Mouse (Mus musculus): ENCODE measurements around the gene Prkab2. TPM values are rescaled to one million over a fixed set of nuclear protein-coding genes. Genes with fewer than 3 reads are reported as not detected.
A peak's percentile ranks its signal among the peaks of the same experiment; 100 is the strongest.

Gene Prkab2
- polyA plus RNA-seq (2014; fragmentation: Nextera tagmentation; extraction: Ambion mirVana): 8.6 and 8.7 TPM in 2 replicates

DNA sequence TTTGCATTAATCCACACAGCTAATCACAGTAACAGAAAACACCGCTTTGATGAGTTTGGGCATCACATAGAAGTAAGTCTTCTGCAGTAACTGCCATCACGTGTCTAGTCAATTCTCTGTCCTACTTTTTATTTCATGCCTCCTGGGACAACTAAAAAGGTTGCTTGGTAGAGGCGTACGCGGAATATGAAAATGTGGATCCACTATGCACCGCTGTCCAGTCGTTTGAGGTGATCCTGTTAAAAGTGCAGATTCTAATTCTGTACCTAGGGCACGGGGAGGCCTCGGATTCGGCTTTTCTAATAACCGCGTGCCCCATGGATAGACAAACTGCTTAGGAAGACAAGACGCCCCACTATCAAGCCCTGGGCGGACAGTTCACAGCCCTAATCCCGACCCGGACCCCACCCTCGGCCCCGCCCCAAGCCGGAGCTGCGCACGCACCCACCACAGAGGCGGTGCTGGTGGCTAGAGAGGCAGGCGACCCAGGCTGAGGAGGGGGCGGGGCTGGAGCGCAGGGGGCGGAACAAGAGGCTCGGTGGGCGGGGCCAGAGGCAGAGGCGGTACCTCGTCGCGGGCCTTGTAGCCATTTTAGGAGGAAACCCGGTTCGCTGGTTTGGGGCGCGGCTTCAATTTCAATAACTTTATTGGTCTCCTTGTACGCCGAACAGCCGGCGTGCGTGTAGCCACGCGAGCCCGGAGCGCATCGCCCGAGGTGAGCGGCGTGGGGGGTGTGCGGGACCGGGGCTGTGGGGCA, at the start of gene Prkab2:
TSS of gene Prkab2 (plus strand) at position 539 of the 757 bp plus-strand sequence.
- ATAC-seq (ENCODE audit: insufficient number of reproducible peaks, insufficient read depth, low FRiP score, low read depth): peak; percentile 93
- Histone ChIP-seq H3K4me2 (replicated peaks; ENCODE audit: low read depth, low read length) (peak within 1 kb of the TSS; percentile 91), H3K9me3 (ENCODE audit: control insufficient read depth, low read depth, low read length) (no peaks in the 10 kb centered on the region), H3K9ac (replicated peaks; ENCODE audit: low read depth, low read length) (peak within 1 kb of the TSS; percentile 64), H3K27ac (ENCODE audit: low read length) (0 out of 2 replicates have a peak within 1 kb of the TSS, but pooled peaks have one; percentile 33), H3K4me3 (ENCODE audit: low read depth, low read length) (peak within 1 kb of the TSS; percentile 86), H3K4me1 (ENCODE audit: control insufficient read depth, insufficient read depth, low read length) (peaks cover 15% of the 10 kb centered on the region; the same call in 1 of the 2 replicates), H3K36me3 (ENCODE audit: control insufficient read depth, insufficient read depth, low read length) (no peaks in the 10 kb centered on the region), H3K27me3 (ENCODE audit: control insufficient read depth, insufficient read depth, low read length) (no peaks in the 10 kb centered on the region)
- whole genome bisulfite sequencing: 2% methylated on average over 50 of the region's 51 CpGs

DNA sequence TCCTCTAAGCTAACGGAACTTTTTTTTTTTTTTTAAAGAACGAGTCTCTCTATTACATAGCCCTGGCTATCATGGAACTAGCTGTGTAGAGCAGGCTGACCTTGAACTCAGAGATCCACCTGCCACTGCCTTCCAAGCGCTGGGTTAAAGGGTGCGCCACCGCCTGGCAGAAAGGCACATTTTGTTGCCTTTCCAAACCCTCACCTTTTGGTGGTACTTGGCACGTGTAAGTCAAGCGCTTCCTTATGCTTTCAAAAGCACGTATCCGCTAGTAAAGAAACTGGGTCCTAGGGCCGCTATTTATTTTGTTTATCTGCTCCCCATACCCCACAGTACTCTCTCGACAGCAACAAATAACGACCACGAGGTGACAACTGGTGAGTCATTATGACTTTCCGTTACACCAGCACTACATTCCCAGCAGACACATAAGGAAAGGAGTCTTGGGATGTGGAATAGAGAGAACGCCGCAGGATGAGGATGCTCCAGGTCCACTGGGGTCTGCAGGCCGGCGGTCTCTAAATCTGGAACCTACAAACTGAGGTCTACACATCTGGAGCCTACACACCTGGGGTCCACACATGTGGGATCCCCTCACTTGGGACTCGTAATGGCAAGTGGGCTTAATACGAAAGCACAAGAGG, 48.7 kb upstream of the Prkab2 start:
- Histone ChIP-seq H3K27ac (ENCODE audit: low read length) (peak overlapping the region; percentile 85; the same call in 1 of the 2 replicates), H3K36me3 (ENCODE audit: control insufficient read depth, insufficient read depth, low read length) (no peaks in the 10 kb centered on the region), H3K4me3 (ENCODE audit: low read depth, low read length) (peak overlapping the region; percentile 64), H3K9ac (replicated peaks; ENCODE audit: low read depth, low read length) (peak overlapping the region; percentile 66; the same call in 1 of the 2 replicates), H3K27me3 (ENCODE audit: control insufficient read depth, insufficient read depth, low read length) (no peaks in the 10 kb centered on the region), H3K4me1 (ENCODE audit: control insufficient read depth, insufficient read depth, low read length) (no peaks in the 10 kb centered on the region), H3K4me2 (replicated peaks; ENCODE audit: low read depth, low read length) (peak overlapping the region; percentile 63), H3K9me3 (ENCODE audit: control insufficient read depth, low read depth, low read length) (no peaks in the 10 kb centered on the region)
- ATAC-seq (ENCODE audit: insufficient number of reproducible peaks, insufficient read depth, low FRiP score, low read depth): peak; percentile 30; the same call in 1 of the 2 replicates
- WGBS: 4% methylated on average over 20 of the region's 20 CpGs

GRCm38 (mm10) chr3:97609845-97610410, 48.1 kb upstream of the Prkab2 start, which contains the start of gene Chd1l:
TSS of gene Chd1l (minus strand) at chr3:97610203.
- peak within 1 kb of the TSS; percentile 66 for H3K9ac ChIP-seq (replicated peaks; ENCODE audit: low read depth, low read length)
- WGBS: under 1% methylated on average over 47 of the region's 56 CpGs
- no peaks in the 10 kb centered on the region for H3K36me3 ChIP-seq (ENCODE audit: control insufficient read depth, insufficient read depth, low read length)
- H3K4me2 ChIP-seq (replicated peaks; ENCODE audit: low read depth, low read length): peak within 1 kb of the TSS; percentile 63
- H3K27me3 ChIP-seq (ENCODE audit: control insufficient read depth, insufficient read depth, low read length): no peaks in the 10 kb centered on the region
- peak; percentile 91 for ATAC-seq (ENCODE audit: insufficient number of reproducible peaks, insufficient read depth, low FRiP score, low read depth)
- H3K27ac ChIP-seq (ENCODE audit: low read length): peak within 1 kb of the TSS; percentile 85; the same call in 1 of the 2 replicates
- peak within 1 kb of the TSS; percentile 64 for H3K4me3 ChIP-seq (ENCODE audit: low read depth, low read length)
- no peaks in the 10 kb centered on the region for H3K4me1 ChIP-seq (ENCODE audit: control insufficient read depth, insufficient read depth, low read length)
- no peaks in the 10 kb centered on the region for H3K9me3 ChIP-seq (ENCODE audit: control insufficient read depth, low read depth, low read length)

- ATAC-seq (ENCODE audit: insufficient number of reproducible peaks, insufficient read depth, low FRiP score, low read depth): no peak
- H3K4me2 ChIP-seq (replicated peaks; ENCODE audit: low read depth, low read length): no peak overlapping the region
- no peaks in the 10 kb centered on the region for H3K27me3 ChIP-seq (ENCODE audit: control insufficient read depth, insufficient read depth, low read length)
- H3K9ac ChIP-seq (replicated peaks; ENCODE audit: low read depth, low read length): no peak overlapping the region
- H3K36me3 ChIP-seq (ENCODE audit: control insufficient read depth, insufficient read depth, low read length): no peaks in the 10 kb centered on the region
- H3K4me3 ChIP-seq (ENCODE audit: low read depth, low read length): no peak overlapping the region
- no peaks in the 10 kb centered on the region for H3K4me1 ChIP-seq (ENCODE audit: control insufficient read depth, insufficient read depth, low read length)
- WGBS: 78% methylated on average over 6 of the region's 6 CpGs
- H3K9me3 ChIP-seq (ENCODE audit: control insufficient read depth, low read depth, low read length): no peaks in the 10 kb centered on the region
- H3K27ac ChIP-seq (ENCODE audit: low read length): no peak overlapping the region
Measured at GRCm38 (mm10) chr3:97611021-97611420, 47.0 kb upstream of the Prkab2 start.

DNA sequence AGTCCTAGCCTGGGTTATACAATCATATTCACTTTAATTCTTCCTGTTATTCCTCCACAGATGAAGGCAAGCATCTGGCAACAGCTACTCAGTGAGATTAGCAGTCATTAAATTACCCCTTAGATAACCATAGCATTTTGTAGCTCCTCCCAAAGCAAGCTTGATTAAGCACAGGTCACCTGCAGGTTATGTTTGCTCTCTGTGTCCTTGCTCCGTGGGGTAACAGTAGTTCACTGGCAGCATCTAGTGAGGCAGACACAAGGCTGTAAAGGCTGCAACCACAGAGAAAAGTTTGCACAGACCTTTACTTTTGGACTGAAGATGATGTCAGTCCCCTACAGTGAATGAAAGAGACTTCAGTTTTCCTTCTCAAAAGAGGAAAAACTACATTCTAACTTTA, 42.8 kb upstream of the Prkab2 start:
- Histone ChIP-seq H3K4me1 (ENCODE audit: control insufficient read depth, insufficient read depth, low read length) (no peaks in the 10 kb centered on the region), H3K27me3 (ENCODE audit: control insufficient read depth, insufficient read depth, low read length) (no peaks in the 10 kb centered on the region), H3K4me2 (replicated peaks; ENCODE audit: low read depth, low read length) (no peak overlapping the region), H3K9me3 (ENCODE audit: control insufficient read depth, low read depth, low read length) (no peaks in the 10 kb centered on the region), H3K9ac (replicated peaks; ENCODE audit: low read depth, low read length) (no peak overlapping the region), H3K27ac (ENCODE audit: low read length) (no peak overlapping the region), H3K4me3 (ENCODE audit: low read depth, low read length) (no peak overlapping the region), H3K36me3 (ENCODE audit: control insufficient read depth, insufficient read depth, low read length) (no peaks in the 10 kb centered on the region)
- 32% methylated on average over 1 of the region's 1 CpGs for WGBS
- no peak for ATAC-seq (ENCODE audit: insufficient number of reproducible peaks, insufficient read depth, low FRiP score, low read depth)

- H3K27me3 ChIP-seq (ENCODE audit: control insufficient read depth, insufficient read depth, low read length): no peaks in the 10 kb centered on the region
- no peak overlapping the region for H3K27ac ChIP-seq (ENCODE audit: low read length)
- no peak for ATAC-seq (ENCODE audit: insufficient number of reproducible peaks, insufficient read depth, low FRiP score, low read depth)
- H3K9me3 ChIP-seq (ENCODE audit: control insufficient read depth, low read depth, low read length): no peaks in the 10 kb centered on the region
- no peak overlapping the region for H3K4me2 ChIP-seq (replicated peaks; ENCODE audit: low read depth, low read length)
- no peak overlapping the region for H3K9ac ChIP-seq (replicated peaks; ENCODE audit: low read depth, low read length)
- H3K4me1 ChIP-seq (ENCODE audit: control insufficient read depth, insufficient read depth, low read length): no peaks in the 10 kb centered on the region
- 91% methylated on average over 4 of the region's 4 CpGs for WGBS
- no peak overlapping the region for H3K4me3 ChIP-seq (ENCODE audit: low read depth, low read length)
- no peaks in the 10 kb centered on the region for H3K36me3 ChIP-seq (ENCODE audit: control insufficient read depth, insufficient read depth, low read length)
Measured at GRCm38 (mm10) chr3:97615933-97616332, 42.1 kb upstream of the Prkab2 start.

GRCm38 (mm10) chr3:97617091-97617825, 40.7 kb upstream of the Prkab2 start:
- H3K9ac ChIP-seq (replicated peaks; ENCODE audit: low read depth, low read length): no peak overlapping the region
- no peak overlapping the region for H3K27ac ChIP-seq (ENCODE audit: low read length)
- no peaks in the 10 kb centered on the region for H3K36me3 ChIP-seq (ENCODE audit: control insufficient read depth, insufficient read depth, low read length)
- H3K9me3 ChIP-seq (ENCODE audit: control insufficient read depth, low read depth, low read length): no peaks in the 10 kb centered on the region
- H3K27me3 ChIP-seq (ENCODE audit: control insufficient read depth, insufficient read depth, low read length): no peaks in the 10 kb centered on the region
- H3K4me2 ChIP-seq (replicated peaks; ENCODE audit: low read depth, low read length): no peak overlapping the region
- H3K4me3 ChIP-seq (ENCODE audit: low read depth, low read length): no peak overlapping the region
- 95% methylated on average over 18 of the region's 19 CpGs for WGBS
- no peaks in the 10 kb centered on the region for H3K4me1 ChIP-seq (ENCODE audit: control insufficient read depth, insufficient read depth, low read length)
- no peak for ATAC-seq (ENCODE audit: insufficient number of reproducible peaks, insufficient read depth, low FRiP score, low read depth)

DNA sequence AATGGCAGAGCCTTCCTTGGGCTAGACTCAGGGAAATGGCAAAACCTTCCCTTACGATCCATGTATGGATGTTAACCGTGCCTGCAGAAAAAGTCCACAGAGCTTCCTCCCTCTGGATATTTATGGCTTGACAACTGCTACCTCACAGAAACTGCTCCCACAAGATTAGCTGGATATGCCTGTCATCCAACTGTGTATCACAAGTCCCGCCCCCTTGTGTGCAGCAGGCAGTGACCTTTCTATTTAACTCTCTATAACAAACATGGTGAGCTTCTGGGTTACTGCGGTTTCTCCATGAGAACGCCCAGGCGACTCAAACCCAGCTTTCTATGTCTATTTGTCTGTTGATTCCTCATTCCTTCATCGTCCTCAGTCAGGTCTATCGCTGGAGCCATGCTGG, 40.1 kb upstream of the Prkab2 start:
- no peak for ATAC-seq (ENCODE audit: insufficient number of reproducible peaks, insufficient read depth, low FRiP score, low read depth)

More for the DNA sequence above, 40.1 kb upstream of the Prkab2 start:
- 65% methylated on average over 8 of the region's 8 CpGs for WGBS
- Histone ChIP-seq H3K9me3 (ENCODE audit: control insufficient read depth, low read depth, low read length) (no peaks in the 10 kb centered on the region), H3K9ac (replicated peaks; ENCODE audit: low read depth, low read length) (no peak overlapping the region), H3K27ac (ENCODE audit: low read length) (no peak overlapping the region), H3K36me3 (ENCODE audit: control insufficient read depth, insufficient read depth, low read length) (no peaks in the 10 kb centered on the region), H3K4me2 (replicated peaks; ENCODE audit: low read depth, low read length) (no peak overlapping the region), H3K4me1 (ENCODE audit: control insufficient read depth, insufficient read depth, low read length) (no peaks in the 10 kb centered on the region), H3K27me3 (ENCODE audit: control insufficient read depth, insufficient read depth, low read length) (no peaks in the 10 kb centered on the region), H3K4me3 (ENCODE audit: low read depth, low read length) (no peak overlapping the region)
